Mouse (Mus musculus) stomach, embryonic 15.5 days (tissue): ENCODE measurements around the gene Tnnt1. TPM values are rescaled to one million over a fixed set of nuclear protein-coding genes. Genes with fewer than 3 reads are reported as not detected.
A peak's percentile ranks its signal among the peaks of the same experiment; 100 is the strongest.

Source experiments
- ATAC-seq: fragments of 200-750 bp; cut with Nextera tagmentation; 2 replicates; pipeline ENCODE4 v1.8.0; 2017; ENCODE audit warnings: low read depth, moderate number of reproducible peaks, moderate TSS enrichment; ENCODE audit not compliant: insufficient read depth, low FRiP score
- H3K27ac ChIP-seq: fragments of 300-500 bp; sonication (generic); 2 replicates; pipeline ENCODE4 v1.5.1; 2015; ENCODE audit warnings: mild to moderate bottlenecking, inconsistent platforms
- H3K27me3 ChIP-seq: fragments of 300-500 bp; sonication (generic); replicated peaks from 2 replicates; pipeline ENCODE4 v1.6.1; 2015; ENCODE audit warnings: inconsistent platforms
- H3K36me3 ChIP-seq: fragments of 300-500 bp; sonication (generic); 2 replicates; pipeline ENCODE4 v1.6.1; 2015; ENCODE audit warnings: inconsistent platforms
- H3K4me1 ChIP-seq: fragments of 300-500 bp; sonication (generic); 2 replicates; pipeline ENCODE4 v1.6.1; 2015; ENCODE audit warnings: inconsistent platforms
- H3K4me2 ChIP-seq: fragments of 300-500 bp; sonication (generic); 2 replicates; pipeline ENCODE4 v1.6.1; 2015; ENCODE audit warnings: mild to moderate bottlenecking, inconsistent platforms
- H3K4me3 ChIP-seq: fragments of 300-500 bp; sonication (generic); replicated peaks from 2 replicates; pipeline ENCODE4 v1.5.1; 2015; ENCODE audit warnings: inconsistent platforms
- H3K9ac ChIP-seq: fragments of 300-500 bp; sonication (generic); 2 replicates; pipeline ENCODE4 v1.6.1; 2015; ENCODE audit warnings: inconsistent platforms
- H3K9me3 ChIP-seq: fragments of 300-500 bp; sonication (generic); 2 replicates; pipeline ENCODE4 v1.6.1; 2016; ENCODE audit warnings: inconsistent platforms
- WGBS: fragments of 180-500 bp; shearing (Covaris S2); methylation state at CpG from one replicate; pipeline ENCODE4 v1.1.7; 2015; 5-methylcytosine and 5-hydroxymethylcytosine counted together
- polyA plus RNA-seq: library from polyadenylated mRNA; unstranded; fragments of >200 nt; fragmentation: Nextera tagmentation; extraction: Ambion mirVana; gene quantifications from 2 replicates; pipeline ENCODE4 v1.2.1, GENCODE M21; 2015

The Tnnt1 gene
- polyA plus RNA-seq, 1 experiment from 2014 or later = 25.5 TPM

GRCm38 (mm10) chr7:4503100-4503499, 13.1 kb downstream of the Tnnt1 start:
- no peaks in the 10 kb centered on the region for H3K27me3 ChIP-seq
- H3K4me2 ChIP-seq = no peak overlapping the region
- peaks cover 17% of the 10 kb centered on the region for H3K4me1 ChIP-seq
- 84% methylated on average over 4 of the region's 4 CpGs for WGBS
- H3K4me3 ChIP-seq = no peak overlapping the region
- ATAC-seq = no peak
- H3K36me3 ChIP-seq = no peaks in the 10 kb centered on the region
- H3K9me3 ChIP-seq = no peaks in the 10 kb centered on the region
- H3K27ac ChIP-seq = peak overlapping the region; percentile 59; the same call in 1 of the 2 replicates
- H3K9ac ChIP-seq = no peak overlapping the region

GRCm38 (mm10) chr7:4502421-4503090, 13.6 kb downstream of the Tnnt1 start:
- Histone ChIP-seq H3K36me3 (no peaks in the 10 kb centered on the region), H3K4me1 (peaks cover 21% of the 10 kb centered on the region), H3K4me3 (peak overlapping the region; percentile 93), H3K9ac (no peak overlapping the region), H3K9me3 (no peaks in the 10 kb centered on the region), H3K27me3 (no peaks in the 10 kb centered on the region), H3K27ac (peak overlapping the region; percentile 94), H3K4me2 (peak overlapping the region; percentile 62)
- no peak for ATAC-seq
- WGBS = 8% methylated on average over 14 of the region's 14 CpGs

GRCm38 (mm10) chr7:4501558-4502397, 14.4 kb downstream of the Tnnt1 start, which contains the start of gene Ppp1r12c:
Ppp1r12c (minus strand) TSS chr7:4501680.
- no peaks in the 10 kb centered on the region for H3K9me3 ChIP-seq
- H3K4me1 ChIP-seq = peaks cover 23% of the 10 kb centered on the region
- peak; percentile 94 for ATAC-seq

GRCm38 (mm10) chr7:4500892-4501471, 15.2 kb downstream of the Tnnt1 start:
- H3K4me3 ChIP-seq = peak overlapping the region; percentile 93
- H3K4me1 ChIP-seq = peaks cover 23% of the 10 kb centered on the region
- ATAC-seq = peak; percentile 37
- under 1% methylated on average over 26 of the region's 52 CpGs for WGBS
- H3K27ac ChIP-seq = peak overlapping the region; percentile 94
- H3K27me3 ChIP-seq = no peaks in the 10 kb centered on the region
- H3K9ac ChIP-seq = peak overlapping the region; percentile 83
- no peaks in the 10 kb centered on the region for H3K9me3 ChIP-seq
- no peaks in the 10 kb centered on the region for H3K36me3 ChIP-seq
- peak overlapping the region; percentile 69 for H3K4me2 ChIP-seq

More at GRCm38 (mm10) chr7:4501558-4502397, 14.4 kb downstream of the Tnnt1 start, which contains the start of gene Ppp1r12c:
- Histone ChIP-seq H3K4me3 (peak within 1 kb of the TSS; percentile 93), H3K9ac (peak within 1 kb of the TSS; percentile 83), H3K27ac (peak within 1 kb of the TSS; percentile 94), H3K27me3 (no peaks in the 10 kb centered on the region), H3K4me2 (peak within 1 kb of the TSS; percentile 69), H3K36me3 (no peaks in the 10 kb centered on the region)
- WGBS = under 1% methylated on average over 59 of the region's 62 CpGs

GRCm38 (mm10) chr7:4499034-4499433, 17.1 kb downstream of the Tnnt1 start:
- peak overlapping the region; percentile 61; the same call in 1 of the 2 replicates for H3K27ac ChIP-seq
- no peaks in the 10 kb centered on the region for H3K9me3 ChIP-seq
- no peak for ATAC-seq
- peak overlapping the region; percentile 69 for H3K4me2 ChIP-seq
- H3K9ac ChIP-seq = no peak overlapping the region; the same call in 1 of the 2 replicates
- peaks cover 3% of the 10 kb centered on the region; the same call in 1 of the 2 replicates for H3K36me3 ChIP-seq
- H3K27me3 ChIP-seq = no peaks in the 10 kb centered on the region
- H3K4me1 ChIP-seq = peaks cover 23% of the 10 kb centered on the region
- peak overlapping the region; percentile 93; the same call in 1 of the 2 replicates for H3K4me3 ChIP-seq
- 85% methylated on average over 4 of the region's 4 CpGs for WGBS

- Histone ChIP-seq H3K4me2 (peak overlapping the region; percentile 69), H3K4me3 (0 out of 2 replicates have a peak overlapping the region, but pooled peaks have one; percentile 5), H3K27me3 (no peaks in the 10 kb centered on the region), H3K27ac (peak overlapping the region; percentile 61), H3K9me3 (no peaks in the 10 kb centered on the region), H3K9ac (no peak overlapping the region), H3K36me3 (peaks cover 3% of the 10 kb centered on the region; the same call in 1 of the 2 replicates), H3K4me1 (peaks cover 23% of the 10 kb centered on the region)
- peak; percentile 3; the same call in 1 of the 2 replicates for ATAC-seq
- WGBS = 23% methylated on average over 9 of the region's 9 CpGs
Observed at GRCm38 (mm10) chr7:4498251-4498650, 17.9 kb downstream of the Tnnt1 start.

DNA sequence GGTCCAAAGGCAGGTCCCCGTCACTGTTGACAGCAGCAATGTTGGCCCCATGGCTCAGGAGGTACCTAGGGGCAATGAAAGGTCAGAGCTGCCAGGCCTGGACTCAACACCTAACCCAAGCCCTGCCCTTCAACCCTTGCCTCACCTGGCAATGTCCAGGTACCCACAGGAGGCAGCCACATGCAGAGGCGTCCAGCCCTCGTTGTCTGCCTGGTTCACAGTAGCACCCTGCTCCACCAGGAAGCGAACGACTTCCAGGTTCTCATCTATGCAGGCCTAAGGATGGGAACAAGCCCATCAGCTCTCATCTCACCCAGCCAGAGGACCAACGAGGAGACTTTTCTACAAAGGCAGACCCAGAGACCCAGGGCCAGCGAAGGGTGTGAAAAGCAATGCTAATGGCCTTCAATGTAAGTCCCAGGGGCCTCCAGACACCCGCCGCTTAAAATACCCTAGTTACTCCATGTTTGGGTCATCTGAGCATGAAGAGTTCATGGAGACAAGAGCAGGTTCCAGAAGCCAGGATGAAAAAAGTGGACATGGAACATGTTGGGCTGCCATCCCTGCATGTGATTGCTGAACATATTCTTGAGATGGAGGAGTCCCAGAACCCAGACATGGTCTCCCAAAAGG, 18.8 kb downstream of the Tnnt1 start:
- Histone ChIP-seq H3K9me3 (no peaks in the 10 kb centered on the region), H3K4me1 (peaks cover 31% of the 10 kb centered on the region), H3K36me3 (peaks cover 3% of the 10 kb centered on the region; the same call in 1 of the 2 replicates), H3K4me3 (no peak overlapping the region), H3K9ac (no peak overlapping the region), H3K4me2 (peak overlapping the region; percentile 69; the same call in 1 of the 2 replicates), H3K27ac (peak overlapping the region; percentile 51; the same call in 1 of the 2 replicates), H3K27me3 (no peaks in the 10 kb centered on the region)
- WGBS = 88% methylated on average over 9 of the region's 9 CpGs
- no peak for ATAC-seq

DNA sequence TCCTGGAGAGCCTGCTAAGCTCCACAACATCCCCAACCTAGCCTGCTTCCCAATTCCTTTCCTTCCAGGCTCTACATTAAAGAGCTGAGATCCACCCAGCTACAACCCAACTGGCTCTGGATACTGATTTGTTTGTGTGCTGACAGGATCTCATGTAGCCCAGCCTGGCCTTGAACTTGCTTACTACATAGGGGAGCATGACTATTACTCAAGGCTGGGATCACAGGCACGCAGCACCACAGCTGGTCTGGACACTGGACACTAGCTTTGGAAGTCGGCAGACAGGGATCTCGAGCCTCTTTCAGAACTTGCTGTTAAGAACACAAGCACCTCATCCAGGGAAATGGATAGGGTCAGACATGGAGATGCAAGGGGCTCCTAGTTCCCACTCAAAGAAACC, 19.7 kb downstream of the Tnnt1 start:
- no peak for ATAC-seq
- peaks cover 37% of the 10 kb centered on the region for H3K4me1 ChIP-seq
- no peak overlapping the region for H3K4me2 ChIP-seq
- no peaks in the 10 kb centered on the region for H3K27me3 ChIP-seq
- 89% methylated on average over 3 of the region's 3 CpGs for WGBS
- H3K36me3 ChIP-seq = peaks cover 3% of the 10 kb centered on the region; the same call in 1 of the 2 replicates
- no peaks in the 10 kb centered on the region for H3K9me3 ChIP-seq
- H3K4me3 ChIP-seq = no peak overlapping the region
- no peak overlapping the region for H3K27ac ChIP-seq
- no peak overlapping the region for H3K9ac ChIP-seq

GRCm38 (mm10) chr7:4493991-4494390, 22.2 kb downstream of the Tnnt1 start:
- 42% methylated on average over 1 of the region's 1 CpGs for WGBS

GRCm38 (mm10) chr7:4492284-4493224, 23.6 kb downstream of the Tnnt1 start:
- no peaks in the 10 kb centered on the region for H3K27me3 ChIP-seq
- no peaks in the 10 kb centered on the region for H3K9me3 ChIP-seq
- H3K4me3 ChIP-seq = no peak overlapping the region
- H3K27ac ChIP-seq = peak overlapping the region; percentile 27; the same call in 1 of the 2 replicates
- H3K36me3 ChIP-seq = peaks cover 15% of the 10 kb centered on the region
- WGBS = 72% methylated on average over 13 of the region's 13 CpGs
- H3K4me1 ChIP-seq = peaks cover 15% of the 10 kb centered on the region
- H3K9ac ChIP-seq = no peak overlapping the region
- no peak for ATAC-seq
- H3K4me2 ChIP-seq = no peak overlapping the region

More at GRCm38 (mm10) chr7:4493991-4494390, 22.2 kb downstream of the Tnnt1 start:
- Histone ChIP-seq H3K9ac (no peak overlapping the region), H3K9me3 (no peaks in the 10 kb centered on the region), H3K4me3 (no peak overlapping the region), H3K27me3 (no peaks in the 10 kb centered on the region), H3K4me2 (no peak overlapping the region), H3K27ac (no peak overlapping the region), H3K36me3 (peaks cover 12% of the 10 kb centered on the region), H3K4me1 (peaks cover 27% of the 10 kb centered on the region)
- no peak for ATAC-seq
